Comparison of ENCODE assay signal across 8 mouse cellular contexts in the genomic region with DNA sequence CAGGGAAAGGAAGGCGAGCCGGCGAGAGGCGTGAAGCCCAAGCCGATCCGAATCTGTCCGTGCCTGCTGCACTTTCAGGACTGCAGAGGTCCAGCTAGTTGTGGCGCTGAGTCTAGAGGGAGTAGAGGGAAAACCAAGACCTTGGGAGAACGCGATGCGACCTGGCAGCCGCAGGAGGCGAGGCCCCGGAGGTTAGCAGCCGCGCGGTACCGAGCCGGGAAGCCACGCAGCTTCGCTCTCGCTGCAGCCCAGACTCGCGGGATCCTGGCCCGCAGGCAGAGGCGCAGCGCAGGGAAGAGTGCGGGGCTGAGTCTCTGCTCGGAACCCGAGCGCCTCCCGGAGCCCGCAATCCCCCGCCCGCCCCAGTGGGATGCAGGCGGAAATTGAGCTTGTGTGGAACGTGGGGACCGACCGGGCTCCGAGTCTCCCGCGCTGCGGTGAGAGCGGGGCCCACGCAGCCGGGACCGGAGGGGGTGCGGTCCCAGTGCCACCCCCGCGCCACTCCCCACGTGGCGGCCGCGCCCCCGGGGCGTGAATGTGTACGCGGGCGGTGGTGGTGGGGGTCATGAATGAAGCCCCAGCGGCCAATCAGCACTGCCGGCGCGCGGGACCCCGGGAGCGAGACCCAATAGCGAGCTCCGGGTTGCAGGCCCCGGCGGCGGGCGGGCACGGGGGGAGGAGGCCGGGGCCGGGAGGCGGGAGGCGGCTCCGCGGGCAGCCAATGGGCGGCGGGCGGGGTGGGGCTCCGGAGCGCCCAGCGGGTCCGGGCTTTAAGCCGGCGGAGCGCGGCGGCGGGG. TPM values are rescaled to one million over a fixed set of nuclear protein-coding genes. Genes with fewer than 3 reads are reported as not detected.
DNase-seq lines count a peak whose midpoint lies in the region; ATAC-seq lines count a peak whose summit lies in the region.

No protein-coding gene starts in this region.

- DNase-seq in WW6 (ENCODE audit: low read depth, low spot score) = peak; percentile 60
- DNase-seq in cerebellum, postnatal 36 days = peak; percentile 39 to 66
- peak; percentile 73 for DNase-seq in gastrocnemius, adult 18-20 months (ENCODE audit: low spot score)
- DNase-seq in layer of hippocampus, postnatal 36 days = peak; percentile 87 to 89
- peak; percentile 74 for DNase-seq in lung, postnatal 10 days
- peak; percentile 88 for DNase-seq in retina, embryonic 14.5 days (ENCODE audit: low spot score)
- peak; percentile 87 for DNase-seq in thymus, postnatal 4 days

- H3K9ac ChIP-seq in hindbrain, embryonic 15.5 days = peak overlapping the region; percentile 38

- H3K27me3 ChIP-seq in hindbrain, embryonic 15.5 days = peaks cover 56% of the 10 kb centered on the region

- no peaks in the 10 kb centered on the region for H3K36me3 ChIP-seq in hindbrain, embryonic 15.5 days

- peak overlapping the region; percentile 86 for H3K4me2 ChIP-seq in hindbrain, embryonic 15.5 days

- peak overlapping the region; percentile 59 for H3K4me3 ChIP-seq in hindbrain, embryonic 15.5 days

- H3K4me1 ChIP-seq in hindbrain, embryonic 15.5 days (replicated peaks) = peaks cover 34% of the 10 kb centered on the region

- ATAC-seq in hindbrain, embryonic 15.5 days (ENCODE audit: low FRiP score, low read depth) = peak; percentile 88

- H3K27ac ChIP-seq in hindbrain, embryonic 15.5 days (replicated peaks) = 0 out of 2 replicates have a peak overlapping the region, but pooled peaks have one; percentile 2

- under 1% methylated on average over 81 of the region's 92 CpGs for WGBS in hindbrain, embryonic 15.5 days

- no peaks in the 10 kb centered on the region for H3K9me3 ChIP-seq in hindbrain, embryonic 15.5 days

RNA-seq across cellular contexts. Expression of a gene that starts 0.4 kb away (rescaled TPM):
- total RNA-seq in gastrocnemius, adult 18-20 months (2021) = under 1 TPM; 0.31 to 0.39 TPM
- 7.9 and 13.4 TPM in 2 replicates for polyA plus RNA-seq in hindbrain, embryonic 15.5 days (2015; fragmentation: Nextera tagmentation; extraction: Ambion mirVana)
- total RNA-seq in layer of hippocampus, postnatal 36 days (2021) = 10 to 100 TPM; 42.7 to 44.9 TPM

RNA-seq across cellular contexts. Expression of a gene that starts 36.3 kb away (rescaled TPM):
- 10 to 100 TPM; 18.4 to 22.7 TPM for total RNA-seq in gastrocnemius, adult 18-20 months (2021)
- 39.1 and 39.5 TPM in 2 replicates for polyA plus RNA-seq in hindbrain, embryonic 15.5 days (2015; fragmentation: Nextera tagmentation; extraction: Ambion mirVana)
- total RNA-seq in layer of hippocampus, postnatal 36 days (2021) = 10 to 100 TPM; 15.9 to 16.9 TPM

RNA-seq across cellular contexts. Expression of a gene that starts 43.4 kb away (rescaled TPM):
- total RNA-seq in gastrocnemius, adult 18-20 months (2021) = 100 to 1,000 TPM; 271 to 315 TPM
- polyA plus RNA-seq in hindbrain, embryonic 15.5 days (2015; fragmentation: Nextera tagmentation; extraction: Ambion mirVana) = 1.6 and 2.8 TPM in 2 replicates
- 1 to 10 TPM; 1.7 to 2.4 TPM for total RNA-seq in layer of hippocampus, postnatal 36 days (2021)

RNA-seq across cellular contexts. Expression of a gene that starts 46.4 kb away (rescaled TPM):
- not detected for total RNA-seq in gastrocnemius, adult 18-20 months (2021)
- 0.23 and 0.31 TPM in 2 replicates for polyA plus RNA-seq in hindbrain, embryonic 15.5 days (2015; fragmentation: Nextera tagmentation; extraction: Ambion mirVana)
- total RNA-seq in layer of hippocampus, postnatal 36 days (2021) = 1 to 10 TPM; 1.1 to 1.4 TPM

RNA-seq across cellular contexts. Expression of a gene that starts 57.5 kb away (rescaled TPM):
- 10 to 100 TPM; 12.7 to 13.9 TPM for total RNA-seq in gastrocnemius, adult 18-20 months (2021)
- polyA plus RNA-seq in hindbrain, embryonic 15.5 days (2015; fragmentation: Nextera tagmentation; extraction: Ambion mirVana) = 96.2 and 106 TPM in 2 replicates
- 10 to 100 TPM; 34.9 to 35.4 TPM for total RNA-seq in layer of hippocampus, postnatal 36 days (2021)

Comparison
In these comparisons a context has a peak if more than half of its experiments do, and no peak if none do; other contexts are left out.
1. Peak in every context shown above with its lines: DNase-seq, ATAC-seq, H3K4me3 ChIP-seq and H3K27ac ChIP-seq.
2. RNA of a gene that starts 0.4 kb away (total RNA-seq): 42.7 to 44.9 TPM in layer of hippocampus, postnatal 36 days; 0.31 to 0.39 TPM in gastrocnemius, adult 18-20 months; every median in the first group is over 10 times any median in the second.
3. RNA of a gene that starts 43.4 kb away (total RNA-seq): 271 to 315 TPM in gastrocnemius, adult 18-20 months; 1.7 to 2.4 TPM in layer of hippocampus, postnatal 36 days; every median in the first group is over 10 times any median in the second.